Mouse (Mus musculus): Measurements from ENCODE around the gene Gpr4.

GRCm38 (mm10) chr7:19214369-19214768, 2.0 kb downstream of the Gpr4 start:
- TF ChIP-seq CTCF (IDR thresholded peaks at IDR 0.05; ENCODE audit: insufficient read depth, low read depth, low read length) (no peak), POLR2A (IDR thresholded peaks at IDR 0.05; ENCODE audit: insufficient read depth, low read depth, low read length) (no peak)
